Mouse (Mus musculus) hematopoietic stem cell, adult 5-6 weeks (primary cell): ENCODE results near the gene C87436. TPM values are rescaled to one million over a fixed set of nuclear protein-coding genes. Genes with fewer than 3 reads are reported as not detected.
"Not testable (repeated sequence)": the region's sequence is repeated elsewhere in the genome, so short reads cannot be mapped to it uniquely, and the experiment has no call there.

Experiments
- ATAC-seq, 2 experiments: fragments of 125-278 bp in 1 of 2; replicated peaks in 1 of 2; 2 replicates each; pipeline ENCODE4 v1.8.0; 2016 to 2017; ENCODE audit warnings: inconsistent platforms in 2 of 2, mild to moderate bottlenecking in 2 of 2, moderate number of reproducible peaks in 2 of 2, low read depth in 1 of 2, moderate TSS enrichment in 1 of 2; ENCODE audit not compliant: low FRiP score in 2 of 2, poor library complexity in 2 of 2, severe bottlenecking in 2 of 2, insufficient read depth in 1 of 2, low TSS enrichment in 1 of 2
- total RNA-seq: library from RNA; stranded (forward); fragments of 172-1452, 232-1000 nt; gene quantifications from 2 replicates; pipeline ENCODE4 v1.2.3, GENCODE M21; 2017

C87436 gene
- total RNA-seq, 1 experiment from 2014 or later, result 30.8 TPM

- ATAC-seq, result no peak
Measured at GRCm38 (mm10) chr6:86474072-86474471, 35.9 kb downstream of the C87436 start.

GRCm38 (mm10) chr6:86474646-86475181, 36.5 kb downstream of the C87436 start:
- ATAC-seq, result no peak

GRCm38 (mm10) chr6:86475462-86476167, 37.4 kb downstream of the C87436 start:
- ATAC-seq, result no peak

DNA sequence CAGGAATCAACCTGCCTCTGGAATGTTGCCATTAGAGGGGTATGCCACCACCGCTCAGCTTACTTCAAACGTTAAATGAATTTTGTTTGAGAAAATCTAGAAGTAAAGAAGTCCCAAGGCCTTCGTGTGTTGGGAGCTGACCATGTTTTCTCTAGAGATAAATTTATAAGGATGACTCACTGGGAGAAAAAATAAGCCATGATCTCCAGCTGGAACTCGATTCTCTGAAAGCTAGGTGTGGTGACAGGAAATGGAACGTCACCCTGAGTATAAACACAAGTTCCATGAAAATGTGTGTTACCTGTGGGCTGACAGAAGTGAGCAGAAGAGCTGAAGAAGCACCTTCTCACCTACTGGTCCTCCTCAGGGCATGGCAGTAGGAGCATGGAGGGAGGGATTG, 38.8 kb downstream of the C87436 start:
- ATAC-seq, result no peak

DNA sequence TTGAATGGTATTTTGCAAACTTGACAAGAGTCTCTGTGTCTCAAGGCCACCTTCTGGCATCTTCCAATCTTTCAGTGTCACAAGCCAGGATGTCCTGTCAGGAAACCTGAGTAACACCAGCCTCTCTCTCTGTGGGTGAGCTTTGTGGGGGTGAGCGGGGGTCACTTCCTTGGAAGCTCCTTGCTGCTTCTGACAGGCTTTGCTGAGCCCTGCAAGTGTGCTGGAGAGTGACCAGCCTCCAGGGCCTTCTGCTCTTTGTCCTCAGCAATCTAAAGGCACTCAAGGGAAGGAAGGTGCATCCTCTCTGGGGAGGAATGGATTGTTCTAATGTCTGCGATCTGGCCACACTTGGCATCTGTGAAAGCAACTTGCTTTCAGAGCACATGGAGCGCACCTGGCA, 41.1 kb downstream of the C87436 start:
- ATAC-seq, result peak; percentile 30 to 44; a peak in 1 of 4 replicates

GRCm38 (mm10) chr6:86479816-86480188, 41.6 kb downstream of the C87436 start:
- no peak for ATAC-seq

GRCm38 (mm10) chr6:86480189-86480831, 42.1 kb downstream of the C87436 start:
- ATAC-seq, result 0 out of 4 replicates have a peak, but pooled peaks of 1 of the 2 experiments have one; percentile 23

GRCm38 (mm10) chr6:86481871-86482270, 43.7 kb downstream of the C87436 start:
- no peak for ATAC-seq

DNA sequence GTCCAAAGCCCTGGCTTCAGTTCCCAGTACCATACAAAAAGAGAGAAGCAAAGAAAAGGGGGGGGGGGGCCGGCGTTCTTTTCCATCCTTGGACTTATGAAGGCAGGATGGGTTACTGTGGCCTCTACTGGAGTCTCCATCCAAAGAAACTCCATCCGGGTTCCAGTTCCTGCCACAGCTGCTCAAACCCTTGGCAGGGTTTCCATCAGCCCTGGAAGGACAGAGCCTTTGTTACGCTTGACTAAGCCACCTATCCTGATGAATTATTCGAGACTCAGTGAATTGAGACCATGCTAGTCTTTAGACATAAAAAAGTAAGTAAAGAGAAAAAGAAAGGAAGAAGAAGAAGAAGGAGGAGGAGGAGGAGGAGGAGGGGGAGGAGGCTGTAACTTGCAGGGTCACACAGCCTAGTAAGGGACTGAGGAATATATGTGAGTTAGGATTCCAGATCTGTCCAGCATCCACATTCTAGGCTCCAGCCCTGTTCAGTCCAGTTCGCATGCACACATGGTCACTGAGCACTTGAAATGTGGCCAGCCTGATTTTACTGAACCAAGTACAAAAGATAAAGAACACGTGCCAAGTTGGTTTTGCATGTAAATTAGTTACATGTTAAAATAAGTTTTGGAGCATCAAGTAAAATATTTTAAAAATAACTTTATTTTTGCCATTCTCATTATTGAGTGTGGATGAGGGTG, 47.9 kb downstream of the C87436 start:
- ATAC-seq, result no peak

DNA sequence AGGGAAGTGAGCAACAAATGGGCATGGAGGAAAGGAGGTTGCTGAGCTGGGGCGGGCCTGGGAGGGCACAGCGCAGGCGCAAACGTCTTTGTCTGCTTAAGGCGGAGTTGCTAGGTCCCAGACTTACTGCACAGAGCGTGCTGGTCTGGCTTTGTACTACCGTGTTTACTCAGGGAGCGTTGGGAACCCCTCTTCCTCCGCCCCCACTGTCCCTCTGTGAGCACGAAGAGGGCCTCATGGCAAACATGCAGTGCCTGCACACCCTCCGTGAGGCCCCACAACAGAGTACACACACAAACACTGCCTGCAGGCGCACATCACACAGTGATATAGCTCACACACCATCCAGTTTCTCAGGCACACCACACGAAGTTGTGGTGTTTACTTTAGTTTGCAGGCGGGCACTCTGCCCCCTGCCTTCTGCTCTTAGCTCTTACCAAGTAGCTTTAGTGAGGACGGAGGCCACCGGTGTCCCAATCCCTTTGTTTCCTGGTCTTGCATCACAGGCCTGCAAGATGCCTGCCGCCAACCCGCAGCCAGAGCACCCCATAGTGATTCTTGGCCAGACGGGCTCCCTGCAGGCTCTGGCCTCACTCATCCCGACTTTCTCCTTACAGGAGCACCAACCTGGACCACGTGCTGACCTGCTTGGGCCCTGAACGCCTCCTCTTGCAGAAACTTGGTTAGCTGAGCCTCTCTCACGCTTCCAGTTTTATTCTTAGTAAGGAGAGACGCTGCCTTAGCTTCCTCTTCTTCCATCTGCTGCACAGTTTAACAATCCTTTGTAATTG, 49.4 kb downstream of the C87436 start:
- peak; percentile 87 to 90 for ATAC-seq

GRCm38 (mm10) chr6:86488149-86488485, 49.9 kb downstream of the C87436 start:
- ATAC-seq, result no peak

DNA sequence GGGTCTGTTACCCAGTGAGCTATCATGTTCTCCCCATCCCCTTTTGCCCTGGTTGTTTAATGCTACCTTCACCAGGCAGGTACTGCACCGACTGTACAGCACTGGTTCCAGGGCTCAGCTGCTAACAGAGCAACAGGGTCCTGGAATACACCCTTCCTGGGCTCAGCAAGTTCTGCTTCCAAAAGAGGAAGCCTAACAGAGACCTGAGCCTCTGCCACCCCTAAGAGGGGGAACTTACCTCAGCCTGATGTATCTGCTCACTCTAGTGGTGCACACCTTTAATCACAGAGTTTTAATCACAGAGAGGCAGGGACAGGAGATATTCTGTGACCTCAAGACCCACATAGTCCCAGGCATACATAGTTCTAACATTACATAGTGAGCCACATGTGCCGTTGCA, 51.8 kb downstream of the C87436 start:
- ATAC-seq, result peak in 1 of 2 experiments; percentile 20; a peak in 1 of 4 replicates

DNA sequence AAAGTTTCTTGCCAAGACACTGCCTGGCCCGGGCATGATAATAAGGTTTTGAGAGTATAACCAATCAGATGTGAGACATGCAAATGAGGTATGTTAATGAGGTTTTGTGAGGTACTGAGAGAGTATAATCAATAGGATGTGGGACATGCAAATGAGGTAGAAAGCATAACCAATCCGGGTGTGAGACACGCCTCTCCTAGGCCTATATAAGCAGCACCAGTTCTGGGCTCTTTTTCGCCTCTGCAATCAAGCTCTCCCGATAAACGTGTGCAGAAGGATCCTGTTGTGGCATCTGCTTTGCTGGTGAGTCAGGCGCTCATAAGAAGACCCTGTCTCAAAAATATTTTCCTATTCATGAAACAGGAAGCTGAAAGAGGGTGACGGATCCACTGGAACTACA, 52.2 kb downstream of the C87436 start:
- ATAC-seq, result not testable (repeated sequence)

- ATAC-seq, result peak; percentile 67 to 79
Measured at GRCm38 (mm10) chr6:86493469-86494263, 55.5 kb downstream of the C87436 start.

DNA sequence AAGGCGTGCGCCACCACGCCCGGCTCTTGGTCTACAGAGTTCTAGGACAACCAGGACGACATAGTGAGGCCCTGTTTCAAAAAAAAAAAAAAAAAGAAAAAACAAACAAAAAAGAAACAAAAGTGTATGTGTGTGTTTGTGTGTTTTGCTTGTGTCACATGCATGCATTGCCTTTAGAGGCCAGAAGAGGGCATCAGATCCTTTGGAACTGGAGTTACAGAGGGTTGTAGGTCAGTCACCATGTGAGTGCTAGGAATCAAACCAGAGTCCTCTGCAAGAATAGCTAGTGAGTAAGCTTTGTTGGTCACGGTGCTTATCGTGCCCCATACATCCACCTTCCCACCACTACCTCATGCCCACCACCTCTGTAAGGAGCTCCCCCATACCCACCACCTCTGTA, 56.6 kb downstream of the C87436 start:
- no peak for ATAC-seq

- no peak for ATAC-seq
Measured at GRCm38 (mm10) chr6:86495661-86496060, 57.5 kb downstream of the C87436 start.

- no peak for ATAC-seq
Measured at GRCm38 (mm10) chr6:86496127-86496526, 58.0 kb downstream of the C87436 start.
